Mouse (Mus musculus): ENCODE measurements around the gene Zfp458. TPM values are rescaled to one million over a fixed set of nuclear protein-coding genes. Genes with fewer than 3 reads are reported as not detected.
"Not testable (repeated sequence)": the region's sequence is repeated elsewhere in the genome, so short reads cannot be mapped to it uniquely, and the experiment has no call there.

Zfp458 gene
- polyA plus RNA-seq (2012; ENCODE audit: insufficient read depth, insufficient read length, low replicate concordance, missing spikeins), result not detected in 2 replicates

DNA sequence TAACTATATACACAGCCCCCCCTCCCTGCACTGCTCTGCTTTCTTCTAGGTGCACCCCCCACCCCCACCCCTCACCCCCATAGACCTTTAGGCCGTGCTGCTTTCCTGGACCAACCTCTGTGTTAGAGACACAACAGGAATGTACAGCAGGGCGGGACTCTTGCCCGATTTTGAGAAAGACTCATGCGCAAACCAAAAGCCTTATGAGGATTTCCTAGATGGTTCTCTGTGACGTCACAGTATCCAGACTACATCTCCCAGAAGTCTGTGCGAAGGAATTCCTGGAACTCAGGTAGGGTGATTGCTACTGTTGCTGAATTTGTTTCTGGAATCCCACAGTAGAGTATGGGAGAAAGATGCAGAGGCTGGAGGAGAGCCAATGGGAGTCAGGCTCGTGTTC lies at the start of gene Zfp458:
Gene Zfp458 (minus strand): TSS at position 153 of the 400 bp plus-strand sequence.
- Histone ChIP-seq H3K27ac (ENCODE audit: insufficient read depth, low read depth, low read length) (no peak within 1 kb of the TSS), H3K4me3 (ENCODE audit: insufficient read depth, low read depth, low read length) (no peak within 1 kb of the TSS), H3K4me1 (ENCODE audit: control insufficient read depth, insufficient read depth, low read length) (no peaks in the 10 kb centered on the region)
- 42% methylated on average over 7 of the region's 7 CpGs for WGBS
- TF ChIP-seq POLR2A (IDR thresholded peaks at IDR 0.05; ENCODE audit: insufficient read depth, low read depth, low read length) (no peak), CTCF (IDR thresholded peaks at IDR 0.05; ENCODE audit: insufficient read depth, low read depth, low read length) (no peak)

DNA sequence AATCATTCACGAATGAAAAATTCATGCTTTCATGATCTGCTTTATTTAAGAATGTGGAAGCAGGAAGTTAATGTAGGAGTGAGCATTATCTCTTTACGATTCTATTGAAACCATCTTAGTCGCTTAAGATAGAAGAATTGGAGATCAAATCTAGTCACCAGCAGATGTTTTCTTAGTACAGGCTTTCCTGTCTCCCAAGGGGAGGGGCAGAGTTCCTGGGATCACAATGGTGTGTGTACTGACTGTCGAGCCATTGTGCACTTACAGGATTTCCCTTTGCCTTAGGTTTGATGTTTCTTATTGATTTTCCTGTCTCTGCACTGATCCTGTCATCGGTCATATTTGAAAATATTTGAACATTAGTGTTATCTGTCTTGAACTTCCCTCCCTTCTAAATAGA lies 28.5 kb upstream of the Zfp458 start:
- H3K4me3 ChIP-seq (ENCODE audit: insufficient read depth, low read depth, low read length), result no peak overlapping the region
- no peak overlapping the region for H3K27ac ChIP-seq (ENCODE audit: insufficient read depth, low read depth, low read length)
- WGBS, result 21% methylated on average over 5 of the region's 5 CpGs
- no peak for TF ChIP-seq CTCF (IDR thresholded peaks at IDR 0.05; ENCODE audit: insufficient read depth, low read depth, low read length)
- no peak for TF ChIP-seq POLR2A (IDR thresholded peaks at IDR 0.05; ENCODE audit: insufficient read depth, low read depth, low read length)
- H3K4me1 ChIP-seq (ENCODE audit: control insufficient read depth, insufficient read depth, low read length), result no peaks in the 10 kb centered on the region

DNA sequence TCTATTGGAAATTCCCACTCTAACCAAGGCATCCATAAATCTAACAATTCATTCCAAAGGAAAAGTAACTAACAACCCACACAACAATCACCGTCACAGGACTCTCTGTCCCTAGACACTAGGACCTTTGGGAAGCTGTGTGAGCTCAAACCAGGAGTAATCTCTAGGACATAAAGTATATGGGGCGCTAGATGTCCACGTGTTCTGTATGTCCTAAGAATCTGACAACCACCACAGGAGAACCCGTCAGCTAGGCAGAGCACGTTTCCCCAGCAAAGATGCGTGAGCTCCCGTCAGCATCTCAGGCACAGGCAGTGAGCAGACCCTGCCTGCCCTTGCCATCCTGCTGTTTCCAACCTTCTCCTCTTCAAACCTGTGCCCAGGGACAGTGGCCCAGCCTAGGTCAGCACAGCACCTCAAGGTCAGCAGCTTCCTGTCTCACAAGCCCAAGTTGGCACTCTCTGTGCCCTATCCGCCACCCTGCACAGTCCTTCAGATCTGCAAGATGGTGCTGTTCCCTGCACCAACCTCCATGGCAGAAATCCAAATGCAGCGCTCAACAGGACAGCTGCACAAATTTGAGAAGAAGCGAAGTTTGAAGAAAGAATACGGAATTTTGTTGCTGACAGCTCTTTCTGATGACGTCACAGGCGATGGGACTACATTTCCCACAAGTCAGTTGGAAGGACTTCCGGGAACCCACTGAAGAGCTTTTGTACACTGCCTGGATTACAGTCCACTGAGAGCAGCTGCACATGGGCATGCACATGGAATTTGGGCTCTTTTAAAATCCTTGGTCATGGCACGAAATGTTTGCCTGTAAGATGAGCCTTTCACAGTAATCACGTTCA lies 27.8 kb upstream of the Zfp458 start, which contains the start of gene Zfp457:
Gene Zfp457 (minus strand): TSS at position 664 of the 851 bp plus-strand sequence.
- H3K27ac ChIP-seq (ENCODE audit: insufficient read depth, low read depth, low read length), result peak within 1 kb of the TSS; percentile 34; the same call in 1 of the 2 replicates
- H3K4me3 ChIP-seq (ENCODE audit: insufficient read depth, low read depth, low read length), result peak within 1 kb of the TSS; percentile 61
- no peak for TF ChIP-seq CTCF (IDR thresholded peaks at IDR 0.05; ENCODE audit: insufficient read depth, low read depth, low read length)
- TF ChIP-seq POLR2A (IDR thresholded peaks at IDR 0.05; ENCODE audit: insufficient read depth, low read depth, low read length), result no peak
- 5% methylated on average over 16 of the region's 16 CpGs for WGBS
- H3K4me1 ChIP-seq (ENCODE audit: control insufficient read depth, insufficient read depth, low read length), result no peaks in the 10 kb centered on the region

DNA sequence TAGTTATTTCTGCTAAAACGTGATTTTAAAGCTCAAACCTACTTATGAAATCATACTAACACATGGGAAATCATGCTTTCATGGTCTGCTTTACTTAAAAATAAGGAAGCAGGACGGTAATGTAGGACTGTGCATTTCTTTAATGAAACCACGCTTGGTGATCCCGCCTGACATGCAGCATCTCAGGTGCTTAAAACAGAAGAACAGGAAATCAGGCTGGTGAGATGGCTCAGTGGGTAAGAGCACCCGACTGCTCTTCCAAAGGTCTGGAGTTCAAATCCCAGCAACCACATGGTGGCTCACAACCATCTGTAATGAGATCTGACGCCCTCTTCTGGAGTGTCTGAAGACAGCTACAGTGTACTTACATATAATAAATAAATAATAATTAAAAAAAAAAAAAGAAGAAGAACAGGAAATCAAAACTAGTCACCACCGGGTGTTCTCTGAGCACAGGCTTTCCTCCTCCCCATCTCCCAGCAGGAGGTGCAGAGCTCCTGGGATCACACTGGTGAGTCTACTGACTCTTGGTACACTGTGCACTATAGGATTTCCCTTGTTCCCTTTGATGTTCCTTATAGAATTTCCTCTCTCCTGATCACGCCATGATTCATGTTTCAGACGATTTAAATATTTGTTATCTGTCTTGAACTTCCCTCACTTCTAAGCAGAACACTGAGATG lies 8.7 kb downstream of the Zfp458 start:
- not testable (repeated sequence) for H3K27ac ChIP-seq (ENCODE audit: insufficient read depth, low read depth, low read length); H3K4me1 ChIP-seq (ENCODE audit: control insufficient read depth, insufficient read depth, low read length)
- peak overlapping the region; percentile 97 for H3K4me3 ChIP-seq (ENCODE audit: insufficient read depth, low read depth, low read length)
- 37% methylated on average over 9 of the region's 9 CpGs for WGBS

DNA sequence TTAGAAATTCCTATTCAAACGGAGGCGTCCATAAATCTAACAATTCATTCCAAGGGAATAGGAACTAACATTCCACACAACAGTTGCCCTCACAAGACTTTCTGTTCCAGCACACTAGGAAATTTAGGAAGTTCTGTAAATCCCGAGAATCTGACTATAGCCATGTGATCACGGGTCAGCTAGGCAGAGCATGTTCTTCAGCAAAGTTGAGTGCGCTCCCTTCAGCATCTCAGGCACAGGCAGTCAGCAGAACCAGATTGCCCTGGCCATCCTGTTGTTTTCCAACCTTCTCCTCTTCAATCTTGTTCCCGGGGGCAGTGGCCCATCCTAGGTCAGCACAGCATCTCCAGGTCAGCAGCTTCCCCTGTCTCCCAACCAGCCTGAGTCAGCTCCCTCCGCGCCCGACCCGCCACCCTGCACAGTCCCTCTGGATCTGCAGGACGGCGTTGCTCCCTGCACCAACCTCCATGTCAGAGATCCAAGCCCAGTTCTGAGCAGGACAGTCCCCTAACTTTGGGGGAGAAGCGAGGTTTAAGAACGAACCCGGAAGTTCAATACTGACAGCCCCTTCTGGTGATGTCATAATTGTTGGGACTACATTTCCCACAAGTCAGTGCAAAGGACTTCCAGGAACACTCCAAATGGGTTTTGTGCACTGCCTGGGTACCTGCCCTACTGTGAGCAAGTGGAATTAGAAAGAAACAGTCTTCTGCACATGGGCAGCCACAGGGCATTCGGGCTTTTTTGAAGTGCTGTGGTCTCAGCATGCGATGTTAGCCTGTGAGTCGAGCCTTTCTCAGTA lies 9.5 kb downstream of the Zfp458 start:
- Histone ChIP-seq H3K4me1 (ENCODE audit: control insufficient read depth, insufficient read depth, low read length) (peaks cover 2% of the 10 kb centered on the region; the same call in 1 of the 2 replicates), H3K4me3 (ENCODE audit: insufficient read depth, low read depth, low read length) (peak overlapping the region; percentile 97), H3K27ac (ENCODE audit: insufficient read depth, low read depth, low read length) (peak overlapping the region; percentile 41; the same call in 1 of the 2 replicates)
- 4% methylated on average over 18 of the region's 18 CpGs for WGBS
- TF ChIP-seq POLR2A (IDR thresholded peaks at IDR 0.05; ENCODE audit: insufficient read depth, low read depth, low read length) (peak; percentile 33; the same call in 1 of the 2 replicates), CTCF (IDR thresholded peaks at IDR 0.05; ENCODE audit: insufficient read depth, low read depth, low read length) (no peak)

DNA sequence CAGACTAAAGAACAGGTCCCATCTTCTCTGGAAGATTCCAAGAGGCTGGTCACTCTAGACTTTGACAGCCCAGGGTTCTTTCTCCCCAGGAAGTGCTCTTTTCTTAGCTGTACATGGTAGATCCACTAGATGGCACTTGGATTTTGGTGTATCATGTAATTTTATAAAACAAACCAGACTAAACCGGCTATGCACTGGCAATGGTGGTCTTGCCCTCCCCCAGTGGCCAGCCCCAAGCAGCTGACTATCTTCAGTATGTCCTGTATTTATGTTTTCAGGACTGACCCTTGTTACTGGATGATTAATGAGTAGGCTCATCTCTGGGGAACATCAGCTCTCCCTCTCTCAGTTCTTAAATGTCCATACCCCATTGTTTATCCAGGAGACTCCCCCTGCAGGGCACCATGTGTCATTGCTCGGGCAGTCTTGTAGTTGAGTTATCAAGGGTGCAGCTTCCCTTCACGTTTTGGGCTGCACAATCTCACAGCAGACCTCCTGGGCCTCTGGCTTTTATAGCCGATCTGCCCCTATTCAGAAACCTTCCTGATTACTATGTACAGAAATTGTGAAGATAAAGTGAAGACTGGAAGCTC lies 64.2 kb downstream of the Zfp458 start:
- Histone ChIP-seq H3K4me3 (ENCODE audit: insufficient read depth, low read depth, low read length) (no peak overlapping the region), H3K27ac (ENCODE audit: insufficient read depth, low read depth, low read length) (no peak overlapping the region), H3K4me1 (ENCODE audit: control insufficient read depth, insufficient read depth, low read length) (no peaks in the 10 kb centered on the region)
- WGBS, result 63% methylated on average over 4 of the region's 4 CpGs
- no peak for TF ChIP-seq CTCF (IDR thresholded peaks at IDR 0.05; ENCODE audit: insufficient read depth, low read depth, low read length)
- TF ChIP-seq POLR2A (IDR thresholded peaks at IDR 0.05; ENCODE audit: insufficient read depth, low read depth, low read length), result no peak

Other genes with a start within 250 kb of the Zfp458 start
- not detected in 2 replicates for gene Zfp712, start 217.3 kb downstream of the Zfp458 start, polyA plus RNA-seq (2012; ENCODE audit: insufficient read depth, insufficient read length, low replicate concordance, missing spikeins)
- gene Zfp708, start 180.5 kb downstream of the Zfp458 start, polyA plus RNA-seq (2012; ENCODE audit: insufficient read depth, insufficient read length, low replicate concordance, missing spikeins), result not detected in 2 replicates
- gene Gm28557, start 169.9 kb downstream of the Zfp458 start, polyA plus RNA-seq (2012; ENCODE audit: insufficient read depth, insufficient read length, low replicate concordance, missing spikeins), result not detected in 2 replicates
- not detected in 2 replicates for gene Rslcan18, start 162.2 kb downstream of the Zfp458 start, polyA plus RNA-seq (2012; ENCODE audit: insufficient read depth, insufficient read length, low replicate concordance, missing spikeins)
- gene Zfp759, start 156.8 kb downstream of the Zfp458 start, polyA plus RNA-seq (2012; ENCODE audit: insufficient read depth, insufficient read length, low replicate concordance, missing spikeins), result not detected in 2 replicates
- gene Rsl1, start 105.3 kb downstream of the Zfp458 start, polyA plus RNA-seq (2012; ENCODE audit: insufficient read depth, insufficient read length, low replicate concordance, missing spikeins), result not detected in 2 replicates
- gene Zfp455, start 84.0 kb downstream of the Zfp458 start, polyA plus RNA-seq (2012; ENCODE audit: insufficient read depth, insufficient read length, low replicate concordance, missing spikeins), result not detected in 2 replicates
- not detected in 2 replicates for gene Zfp457, start 28.0 kb upstream of the Zfp458 start, polyA plus RNA-seq (2012; ENCODE audit: insufficient read depth, insufficient read length, low replicate concordance, missing spikeins)
- not detected in 2 replicates for gene Zfp595, start 54.1 kb upstream of the Zfp458 start, polyA plus RNA-seq (2012; ENCODE audit: insufficient read depth, insufficient read length, low replicate concordance, missing spikeins)
- not detected in 2 replicates for gene Gm28044, start 82.1 kb upstream of the Zfp458 start, polyA plus RNA-seq (2012; ENCODE audit: insufficient read depth, insufficient read length, low replicate concordance, missing spikeins)
- gene Zfp953, start 82.1 kb upstream of the Zfp458 start, polyA plus RNA-seq (2012; ENCODE audit: insufficient read depth, insufficient read length, low replicate concordance, missing spikeins), result not detected in 2 replicates
- gene Gm28041, start 97.3 kb upstream of the Zfp458 start, polyA plus RNA-seq (2012; ENCODE audit: insufficient read depth, insufficient read length, low replicate concordance, missing spikeins), result not detected in 2 replicates
- gene Zfp456, start 97.3 kb upstream of the Zfp458 start, polyA plus RNA-seq (2012; ENCODE audit: insufficient read depth, insufficient read length, low replicate concordance, missing spikeins), result not detected in 2 replicates
- gene Zfp429, start 121.4 kb upstream of the Zfp458 start, polyA plus RNA-seq (2012; ENCODE audit: insufficient read depth, insufficient read length, low replicate concordance, missing spikeins), result not detected in 2 replicates
- gene Zfp459, start 143.0 kb upstream of the Zfp458 start, polyA plus RNA-seq (2012; ENCODE audit: insufficient read depth, insufficient read length, low replicate concordance, missing spikeins), result not detected in 2 replicates
- not detected in 2 replicates for gene Zfp874a, start 173.2 kb upstream of the Zfp458 start, polyA plus RNA-seq (2012; ENCODE audit: insufficient read depth, insufficient read length, low replicate concordance, missing spikeins)
- gene Zfp874b, start 205.8 kb upstream of the Zfp458 start, polyA plus RNA-seq (2012; ENCODE audit: insufficient read depth, insufficient read length, low replicate concordance, missing spikeins), result 211 and 281 TPM in 2 replicates
- not detected in 2 replicates for gene Zfp58, start 222.1 kb upstream of the Zfp458 start, polyA plus RNA-seq (2012; ENCODE audit: insufficient read depth, insufficient read length, low replicate concordance, missing spikeins)
- not detected in 2 replicates for gene Gm26965, start 247.7 kb upstream of the Zfp458 start, polyA plus RNA-seq (2012; ENCODE audit: insufficient read depth, insufficient read length, low replicate concordance, missing spikeins)
- gene Zfp87, start 247.7 kb upstream of the Zfp458 start, polyA plus RNA-seq (2012; ENCODE audit: insufficient read depth, insufficient read length, low replicate concordance, missing spikeins), result not detected in 2 replicates